In genomic region chr4:130793180-130793501, GRCm38 (mm10) we compare ENCODE assay signal across 8 mouse cellular contexts. TPM values are rescaled to one million over a fixed set of nuclear protein-coding genes. Genes with fewer than 3 reads are reported as not detected.
DNase-seq lines count a peak whose midpoint lies in the region; ATAC-seq and TF ChIP-seq lines count a peak whose summit lies in the region.

No protein-coding gene starts in this region.

- no peak for TF ChIP-seq POLR2A in bone marrow, adult 2 months (IDR thresholded peaks at IDR 0.05; ENCODE audit: borderline replicate concordance, control insufficient read depth, low read depth, low read length)

- no peak for DNase-seq in heart, postnatal 36 days
- DNase-seq in hindbrain, embryonic 11.5 days (ENCODE audit: low spot score) = no peak
- DNase-seq in midbrain, embryonic 10.5 days (ENCODE audit: low spot score) = no peak
- DNase-seq in cerebellum, postnatal 10 days = no peak
- DNase-seq in layer of hippocampus, postnatal 36 days = no peak
- no peak for DNase-seq in gastrocnemius, postnatal 36 days

- intact Hi-C loops in heart, postnatal 36 days (cut with DNase I) = loop anchor here (2.0 kb wide), 1 partner anchor 42 kb away; no protein-coding TSS in a partner anchor
- intact Hi-C loops in gastrocnemius, postnatal 36 days (cut with DNase I) = no loop called here

- H3K27me3 ChIP-seq in heart, embryonic 12.5 days (replicated peaks) = 0 out of 2 replicates have a peak, but pooled peaks cover 5% of the 10 kb centered on the region
- no peaks in the 10 kb centered on the region for H3K27me3 ChIP-seq in hindbrain, embryonic 11.5 days (ENCODE audit: control insufficient read depth, insufficient read depth, low read length)
- peaks cover 50% of the 10 kb centered on the region for H3K27me3 ChIP-seq in midbrain, embryonic 10.5 days (ENCODE audit: low read depth, poor library complexity, severe bottlenecking)

- H3K4me3 ChIP-seq in heart, embryonic 12.5 days = peak overlapping the region; percentile 78
- peak overlapping the region; percentile 63 for H3K4me3 ChIP-seq in bone marrow, adult 2 months (replicated peaks; ENCODE audit: control insufficient read depth, low read depth, low read length)
- H3K4me3 ChIP-seq in hindbrain, embryonic 11.5 days (ENCODE audit: low read depth, low read length) = peak overlapping the region; percentile 83
- peak overlapping the region; percentile 95 for H3K4me3 ChIP-seq in midbrain, embryonic 10.5 days

- peak overlapping the region; percentile 89 for H3K4me2 ChIP-seq in heart, embryonic 12.5 days
- H3K4me2 ChIP-seq in hindbrain, embryonic 11.5 days (replicated peaks; ENCODE audit: low read depth, low read length) = peak overlapping the region; percentile 99

- peaks cover 41% of the 10 kb centered on the region for H3K4me1 ChIP-seq in heart, embryonic 12.5 days (replicated peaks)
- H3K4me1 ChIP-seq in bone marrow, adult 2 months (ENCODE audit: control insufficient read depth, insufficient read depth, low read length) = peaks cover 2% of the 10 kb centered on the region
- H3K4me1 ChIP-seq in hindbrain, embryonic 11.5 days (replicated peaks; ENCODE audit: control insufficient read depth, insufficient read depth, low read length) = peaks cover 18% of the 10 kb centered on the region
- peaks cover 46% of the 10 kb centered on the region for H3K4me1 ChIP-seq in midbrain, embryonic 10.5 days

- 38% methylated on average over 7 of the region's 7 CpGs for WGBS in heart, embryonic 12.5 days
- 30% methylated on average over 7 of the region's 7 CpGs for WGBS in bone marrow, adult 2 months
- WGBS in hindbrain, embryonic 11.5 days = 54% methylated on average over 7 of the region's 7 CpGs
- 52% methylated on average over 7 of the region's 7 CpGs for WGBS in midbrain, embryonic 10.5 days

- peak; percentile 7; the same call in 1 of the 2 replicates for ATAC-seq in heart, embryonic 12.5 days (ENCODE audit: insufficient number of reproducible peaks, low FRiP score)
- no peak for ATAC-seq in hindbrain, embryonic 11.5 days (ENCODE audit: low FRiP score)

- H3K9ac ChIP-seq in heart, embryonic 12.5 days = peak overlapping the region; percentile 96
- H3K9ac ChIP-seq in hindbrain, embryonic 11.5 days (ENCODE audit: low read depth, low read length) = peak overlapping the region; percentile 97

- H3K27ac ChIP-seq in heart, embryonic 12.5 days (ENCODE audit: poor library complexity, severe bottlenecking) = no peak overlapping the region
- peak overlapping the region; percentile 14; the same call in 1 of the 2 replicates for H3K27ac ChIP-seq in bone marrow, adult 2 months (ENCODE audit: control insufficient read depth, insufficient read depth, low read depth, low read length, poor library complexity)
- H3K27ac ChIP-seq in hindbrain, embryonic 11.5 days (ENCODE audit: low read depth, low read length) = no peak overlapping the region
- H3K27ac ChIP-seq in midbrain, embryonic 10.5 days (replicated peaks) = peak overlapping the region; percentile 95

- no peaks in the 10 kb centered on the region for H3K9me3 ChIP-seq in heart, embryonic 12.5 days (replicated peaks)
- H3K9me3 ChIP-seq in hindbrain, embryonic 11.5 days (ENCODE audit: control insufficient read depth, low read length) = no peaks in the 10 kb centered on the region
- no peaks in the 10 kb centered on the region for H3K9me3 ChIP-seq in midbrain, embryonic 10.5 days (replicated peaks)

- no peaks in the 10 kb centered on the region for H3K36me3 ChIP-seq in heart, embryonic 12.5 days
- no peaks in the 10 kb centered on the region for H3K36me3 ChIP-seq in hindbrain, embryonic 11.5 days (ENCODE audit: control insufficient read depth, insufficient read depth, low read length)
- no peaks in the 10 kb centered on the region for H3K36me3 ChIP-seq in midbrain, embryonic 10.5 days

- TF ChIP-seq CTCF in bone marrow, adult 2 months (IDR thresholded peaks at IDR 0.05; ENCODE audit: control insufficient read depth, insufficient read depth, low read length) = no peak

RNA-seq across cellular contexts. Expression of gene Sdc3, which starts 0.8 kb away (rescaled TPM):
- polyA plus RNA-seq in heart, embryonic 12.5 days (2016; fragmentation: Nextera tagmentation; extraction: Ambion mirVana) = 35.9 and 38.7 TPM in 2 replicates
- 10 to 100 TPM; 35.5 to 46.0 TPM for total RNA-seq in heart, postnatal 36 days (2021)
- polyA plus RNA-seq in bone marrow, adult 2 months (2011; ENCODE audit: insufficient read depth, insufficient read length, low replicate concordance, missing spikeins) = 13.7 and 18.1 TPM in 2 replicates
- 12.0 and 15.2 TPM in 2 replicates for polyA plus RNA-seq in hindbrain, embryonic 11.5 days (2014; fragmentation: Nextera tagmentation; extraction: Ambion mirVana)
- 21.3 and 28.5 TPM in 2 replicates for polyA plus RNA-seq in midbrain, embryonic 10.5 days (2016; fragmentation: Nextera tagmentation; extraction: Ambion mirVana)
- 100 to 1,000 TPM; 127 to 136 TPM for total RNA-seq in layer of hippocampus, postnatal 36 days (2021)
- total RNA-seq in gastrocnemius, postnatal 36 days (2021) = 10 to 100 TPM in 1 of 2 experiments, 1 to 10 TPM in 1; 8.4 to 14.2 TPM

Comparison
In these comparisons a context has a peak if more than half of its experiments do, and no peak if none do; other contexts are left out.
1. H3K27ac ChIP-seq: peak in bone marrow, adult 2 months (single experiment) and midbrain, embryonic 10.5 days (single experiment); none in heart, embryonic 12.5 days (single experiment) and hindbrain, embryonic 11.5 days (single experiment).
2. Peak in every context shown above with its lines, with median percentiles within 50 percentile points of each other: H3K4me3 ChIP-seq.